Mouse (Mus musculus): ENCODE measurements around the gene Fancg. TPM values are rescaled to one million over a fixed set of nuclear protein-coding genes. Genes with fewer than 3 reads are reported as not detected.

The Fancg gene
- 10 to 100 TPM; 10.4 to 12.9 TPM for total RNA-seq (2021)
- long read RNA-seq, experiment 1, partial matches to known transcripts, result 0 of 8 reads
- long read RNA-seq, experiment 1, other reads (novel, unspliced or antisense), result 5 of 8 reads
- long read RNA-seq, experiment 2, transcript Fancg-201 (14 exons, 2,771 nt), result major isoform, 6 of 12 reads
- long read RNA-seq, experiment 2, partial matches to known transcripts, result 1 of 12 reads
- long read RNA-seq, experiment 2, other reads (novel, unspliced or antisense), result 5 of 12 reads

GRCm38 (mm10) chr4:43010161-43011038 is at the start of gene Fancg:
TSS of gene Fancg (minus strand) at chr4:43010506.
- peak; percentile 75 to 80 for DNase-seq (ENCODE audit: low spot score in 2 of 2)
- H3K4me3 ChIP-seq, result peak within 1 kb of the TSS; percentile 79
- H3K27ac ChIP-seq, result peak within 1 kb of the TSS; percentile 54
- TF ChIP-seq CTCF (conservative IDR thresholded peaks at IDR 0.05), result no peak

GRCm38 (mm10) chr4:43059697-43060096 is 49.4 kb upstream of the Fancg start:
- peak overlapping the region; percentile 81 for H3K4me3 ChIP-seq
- no peak overlapping the region for H3K27ac ChIP-seq
- DNase-seq (ENCODE audit: low spot score in 2 of 2), result no peak
- no peak for TF ChIP-seq CTCF (conservative IDR thresholded peaks at IDR 0.05)

- peak; percentile 92 to 93 for DNase-seq (ENCODE audit: low spot score in 2 of 2)
- Histone ChIP-seq H3K27ac (peak within 1 kb of the TSS; percentile 76), H3K4me3 (peak within 1 kb of the TSS; percentile 81)
- no peak for TF ChIP-seq CTCF (conservative IDR thresholded peaks at IDR 0.05)
Observed at GRCm38 (mm10) chr4:43058753-43059654, 48.7 kb upstream of the Fancg start, which contains the start of gene Unc13b. TSS of gene Unc13b (plus strand) at chr4:43058953.

- Histone ChIP-seq H3K27ac (no peak overlapping the region), H3K4me3 (peak overlapping the region; percentile 81)
- TF ChIP-seq CTCF (conservative IDR thresholded peaks at IDR 0.05), result no peak
Observed at GRCm38 (mm10) chr4:43058392-43058752, 48.1 kb upstream of the Fancg start.

GRCm38 (mm10) chr4:43057654-43058053 is 47.3 kb upstream of the Fancg start:
- TF ChIP-seq CTCF (conservative IDR thresholded peaks at IDR 0.05), result no peak
- H3K4me3 ChIP-seq, result no peak overlapping the region
- H3K27ac ChIP-seq, result no peak overlapping the region
- DNase-seq (ENCODE audit: low spot score in 2 of 2), result no peak

More at GRCm38 (mm10) chr4:43058392-43058752, 48.1 kb upstream of the Fancg start:
- no peak for DNase-seq (ENCODE audit: low spot score in 2 of 2)

GRCm38 (mm10) chr4:43052627-43053026 is 42.3 kb upstream of the Fancg start:
- TF ChIP-seq CTCF (conservative IDR thresholded peaks at IDR 0.05), result peak; percentile 87
- H3K27ac ChIP-seq, result no peak overlapping the region
- no peak overlapping the region for H3K4me3 ChIP-seq
- DNase-seq (ENCODE audit: low spot score in 2 of 2), result no peak

- TF ChIP-seq CTCF (conservative IDR thresholded peaks at IDR 0.05), result peak; percentile 88
- peak; percentile 79 to 80 for DNase-seq (ENCODE audit: low spot score in 2 of 2)
- Histone ChIP-seq H3K4me3 (no peak overlapping the region; the same call in 1 of the 2 replicates), H3K27ac (peak overlapping the region; percentile 55; the same call in 1 of the 2 replicates)
Observed at GRCm38 (mm10) chr4:43047231-43047630, 36.9 kb upstream of the Fancg start.

- peak overlapping the region; percentile 17; the same call in 1 of the 2 replicates for H3K4me3 ChIP-seq
- DNase-seq (ENCODE audit: low spot score in 2 of 2), result no peak
- TF ChIP-seq CTCF (conservative IDR thresholded peaks at IDR 0.05), result no peak
- H3K27ac ChIP-seq, result peak overlapping the region; percentile 55; the same call in 1 of the 2 replicates
Observed at GRCm38 (mm10) chr4:43046607-43047006, 36.3 kb upstream of the Fancg start.

- TF ChIP-seq CTCF (conservative IDR thresholded peaks at IDR 0.05), result no peak
- DNase-seq (ENCODE audit: low spot score in 2 of 2), result peak; percentile 94 to 96
- Histone ChIP-seq H3K4me3 (peak within 1 kb of the TSS; percentile 82), H3K27ac (peak within 1 kb of the TSS; percentile 77)
Observed at GRCm38 (mm10) chr4:43045659-43046302, 35.5 kb upstream of the Fancg start, which contains the start of gene Fam214b. TSS of gene Fam214b (minus strand) at chr4:43046220.

GRCm38 (mm10) chr4:43045285-43045658 is 35.0 kb upstream of the Fancg start:
- no peak for DNase-seq (ENCODE audit: low spot score in 2 of 2)
- Histone ChIP-seq H3K27ac (peak overlapping the region; percentile 77), H3K4me3 (peak overlapping the region; percentile 82)
- TF ChIP-seq CTCF (conservative IDR thresholded peaks at IDR 0.05), result no peak

- TF ChIP-seq CTCF (conservative IDR thresholded peaks at IDR 0.05), result no peak
- Histone ChIP-seq H3K4me3 (peak overlapping the region; percentile 82), H3K27ac (peak overlapping the region; percentile 77)
- DNase-seq (ENCODE audit: low spot score in 2 of 2), result no peak
Observed at GRCm38 (mm10) chr4:43044673-43045072, 34.4 kb upstream of the Fancg start.
